Mouse (Mus musculus) MEL (cell line): ENCODE data around the gene Ostc. TPM values are rescaled to one million over a fixed set of nuclear protein-coding genes. Genes with fewer than 3 reads are reported as not detected.

ENCODE experiments used
- DNase-seq: peaks from one replicate; pipeline ENCODE4 v3.0.0; 2011; ENCODE audit warnings: low read depth, low spot score
- H3K27ac ChIP-seq: 2 replicates; pipeline ENCODE4 v1.5.1; 2012; ENCODE audit warnings: low read depth, mild to moderate bottlenecking, control low read depth, low read length, moderate library complexity; ENCODE audit not compliant: control insufficient read depth
- H3K27me3 ChIP-seq, 2 experiments: fragments of 150-350 bp in 1 of 2; sonication (generic) in 1 of 2; 2 replicates each; pipeline ENCODE4 v1.6.1; 2012; ENCODE audit warnings: low read length in 2 of 2, mild to moderate bottlenecking in 2 of 2, improper control_type of control experiment in 1 of 2, moderate library complexity in 1 of 2; ENCODE audit not compliant: insufficient read depth in 2 of 2, control insufficient read depth in 1 of 2
- H3K36me3 ChIP-seq, 2 experiments: 2 replicates each; pipeline ENCODE4 v1.6.1; 2012 to 2014; ENCODE audit warnings: low read length in 2 of 2, improper control_type of control experiment in 1 of 2, inconsistent platforms in 1 of 2, mild to moderate bottlenecking in 1 of 2; ENCODE audit not compliant: insufficient read depth in 2 of 2, control insufficient read depth in 1 of 2
- H3K4me1 ChIP-seq, 2 experiments: fragments of 150-350 bp in 1 of 2; sonication (generic) in 1 of 2; 2 replicates each; pipeline ENCODE4 v1.6.1; 2012; ENCODE audit warnings: low read length in 2 of 2, improper control_type of control experiment in 1 of 2, mild to moderate bottlenecking in 1 of 2; ENCODE audit not compliant: insufficient read depth in 2 of 2, control insufficient read depth in 1 of 2
- H3K4me3 ChIP-seq, 2 experiments: fragments of 150-350 bp in 1 of 2; sonication (generic) in 1 of 2; 2 replicates each; pipeline ENCODE4 v1.5.1; 2012; ENCODE audit warnings: low read depth in 2 of 2, low read length in 2 of 2, mild to moderate bottlenecking in 2 of 2, moderate library complexity in 2 of 2, control low read depth in 1 of 2, improper control_type of control experiment in 1 of 2; ENCODE audit not compliant: control insufficient read depth in 1 of 2, insufficient read depth in 1 of 2
- H3K79me2 ChIP-seq: 2 replicates; pipeline ENCODE4 v1.6.1; 2012; ENCODE audit warnings: mild to moderate bottlenecking, low read length, moderate library complexity; ENCODE audit not compliant: control insufficient read depth, poor library complexity, insufficient read depth
- H3K9ac ChIP-seq: 2 replicates; pipeline ENCODE4 v1.6.1; 2012; ENCODE audit warnings: low read depth, mild to moderate bottlenecking, control low read depth, low read length, moderate library complexity; ENCODE audit not compliant: control insufficient read depth, poor library complexity, severe bottlenecking
- H3K9me3 ChIP-seq: fragments of 150-350 bp; sonication (generic); replicated peaks from 2 replicates; pipeline ENCODE4 v1.6.1; 2012; ENCODE audit warnings: mild to moderate bottlenecking, low read length, improper control_type of control experiment, moderate library complexity; ENCODE audit not compliant: insufficient read depth
- CHD1 ChIP-seq: IDR thresholded peaks from 2 replicates; pipeline ENCODE4 v1.6.1; 2012; ENCODE audit warnings: low read depth, mild to moderate bottlenecking, inconsistent platforms, low read length, improper control_type of control experiment
- CTCF ChIP-seq, 3 experiments: IDR thresholded peaks in 2 of 3; conservative IDR thresholded peaks in 1 of 3; 2 replicates each; pipeline ENCODE4 v1.5.1; 2011 to 2012; ENCODE audit warnings: low read length in 3 of 3, low read depth in 2 of 3, mild to moderate bottlenecking in 2 of 3, improper control_type of control experiment in 1 of 3, inconsistent platforms in 1 of 3, mixed read lengths in 1 of 3, moderate library complexity in 1 of 3; ENCODE audit not compliant: control insufficient read depth in 1 of 3, insufficient read depth in 1 of 3, poor library complexity in 1 of 3, severe bottlenecking in 1 of 3
- ELF1 ChIP-seq: IDR thresholded peaks from 2 replicates; pipeline ENCODE4 v1.6.1; 2014; ENCODE audit warnings: low read depth, mild to moderate bottlenecking, inconsistent platforms, low read length, improper control_type of control experiment, moderate library complexity
- EP300 ChIP-seq, 2 experiments: IDR thresholded peaks; 2 replicates each; pipeline ENCODE4 v1.6.1; 2011; ENCODE audit warnings: improper control_type of control experiment in 2 of 2, low read length in 2 of 2, low read depth in 1 of 2, mild to moderate bottlenecking in 1 of 2
- ETS1 ChIP-seq: IDR thresholded peaks from 2 replicates; pipeline ENCODE4 v1.6.1; 2012; ENCODE audit warnings: low read depth, mild to moderate bottlenecking, inconsistent platforms, low read length, improper control_type of control experiment, moderate library complexity
- GATA1 ChIP-seq: IDR thresholded peaks from 2 replicates; pipeline ENCODE4 v1.6.1; 2011; ENCODE audit warnings: low read depth, low read length, improper control_type of control experiment
- HCFC1 ChIP-seq: IDR thresholded peaks from 2 replicates; pipeline ENCODE4 v1.6.1; 2012; ENCODE audit warnings: low read depth, mild to moderate bottlenecking, inconsistent platforms, low read length, improper control_type of control experiment, moderate library complexity
- KAT2A ChIP-seq: conservative IDR thresholded peaks from 2 replicates; pipeline ENCODE4 v1.6.1; 2012; ENCODE audit warnings: low read depth, low read length, improper control_type of control experiment, inconsistent platforms
- MAFK ChIP-seq: IDR thresholded peaks from 2 replicates; pipeline ENCODE4 v1.6.1; 2011; ENCODE audit warnings: low read depth, mild to moderate bottlenecking, low read length, improper control_type of control experiment, borderline replicate concordance
- MAX ChIP-seq: IDR thresholded peaks from 2 replicates; pipeline ENCODE4 v1.6.1; 2011; ENCODE audit warnings: low read length, improper control_type of control experiment
- MAZ ChIP-seq: IDR thresholded peaks from 2 replicates; pipeline ENCODE4 v1.6.1; 2012; ENCODE audit warnings: low read depth, mild to moderate bottlenecking, inconsistent platforms, low read length, improper control_type of control experiment
- MXI1 ChIP-seq: IDR thresholded peaks from 2 replicates; pipeline ENCODE4 v1.6.1; 2011; ENCODE audit warnings: mild to moderate bottlenecking, low read depth, low read length, improper control_type of control experiment
- MYB ChIP-seq: IDR thresholded peaks from 2 replicates; pipeline ENCODE4 v1.6.1; 2011; ENCODE audit warnings: mild to moderate bottlenecking, low read depth, low read length, improper control_type of control experiment
- MYC ChIP-seq: IDR thresholded peaks from 2 replicates; pipeline ENCODE4 v1.6.1; 2011; ENCODE audit warnings: low read depth, mild to moderate bottlenecking, low read length, improper control_type of control experiment, moderate library complexity
- POLR2AphosphoS5 ChIP-seq: IDR thresholded peaks from 2 replicates; pipeline ENCODE4 v1.6.1; 2012; ENCODE audit warnings: low read depth, borderline replicate concordance, mild to moderate bottlenecking, inconsistent platforms, low read length, moderate library complexity, mixed read lengths
- RCOR1 ChIP-seq: IDR thresholded peaks from 2 replicates; pipeline ENCODE4 v1.6.1; 2012; ENCODE audit warnings: low read depth, mild to moderate bottlenecking, inconsistent platforms, low read length, improper control_type of control experiment
- SIN3A ChIP-seq: IDR thresholded peaks from 2 replicates; pipeline ENCODE4 v1.6.1; 2012; ENCODE audit warnings: low read length, improper control_type of control experiment, inconsistent platforms
- TAL1 ChIP-seq: IDR thresholded peaks from 2 replicates; pipeline ENCODE4 v1.6.1; 2012; ENCODE audit warnings: mild to moderate bottlenecking, inconsistent platforms, low read length, moderate library complexity, mixed read lengths
- USF1 ChIP-seq: IDR thresholded peaks from 2 replicates; pipeline ENCODE4 v1.6.1; 2014; ENCODE audit warnings: low read depth, mild to moderate bottlenecking, inconsistent platforms, low read length, improper control_type of control experiment, moderate library complexity
- USF2 ChIP-seq, 2 experiments: IDR thresholded peaks; 2 replicates each; pipeline ENCODE4 v1.6.1; 2011 to 2012; ENCODE audit warnings: improper control_type of control experiment in 2 of 2, low read length in 2 of 2, borderline replicate concordance in 1 of 2, inconsistent platforms in 1 of 2, low read depth in 1 of 2, mild to moderate bottlenecking in 1 of 2; ENCODE audit not compliant: insufficient read depth in 1 of 2
- ZC3H11A ChIP-seq: IDR thresholded peaks from 2 replicates; pipeline ENCODE4 v1.6.1; 2012; ENCODE audit warnings: low read depth, mild to moderate bottlenecking, inconsistent platforms, low read length, improper control_type of control experiment
- ZMIZ1 ChIP-seq: IDR thresholded peaks from 2 replicates; pipeline ENCODE4 v1.6.1; 2012; ENCODE audit warnings: low read depth, mild to moderate bottlenecking, inconsistent platforms, low read length, improper control_type of control experiment, moderate library complexity
- ZNF384 ChIP-seq: IDR thresholded peaks from 2 replicates; pipeline ENCODE4 v1.6.1; 2012; ENCODE audit warnings: low read depth, mild to moderate bottlenecking, inconsistent platforms, low read length, improper control_type of control experiment
- polyA plus RNA-seq, 2 experiments: library from polyadenylated mRNA; stranded (reverse) in 1 of 2; unstranded in 1 of 2; fragments of >175 nt in 1 of 2; fragments of >200 nt in 1 of 2; gene quantifications; 2 replicates each; pipeline versions ENCODE4 v1.2.1 to v1.2.4; 2012; ENCODE audit warnings: low replicate concordance in 2 of 2, low read depth in 1 of 2; ENCODE audit not compliant: insufficient read length in 2 of 2, insufficient read depth in 1 of 2, missing spikeins in 1 of 2
- total RNA-seq: library from RNA; depleted of rRNA; stranded (reverse); fragments of 300-350 nt; gene quantifications from 2 replicates; pipeline ENCODE4 v1.2.3, GENCODE M21; 2012

The Ostc gene
- total and polyA plus RNA-seq, 3 experiments: 185 to 199 TPM; not detected in 1

DNA sequence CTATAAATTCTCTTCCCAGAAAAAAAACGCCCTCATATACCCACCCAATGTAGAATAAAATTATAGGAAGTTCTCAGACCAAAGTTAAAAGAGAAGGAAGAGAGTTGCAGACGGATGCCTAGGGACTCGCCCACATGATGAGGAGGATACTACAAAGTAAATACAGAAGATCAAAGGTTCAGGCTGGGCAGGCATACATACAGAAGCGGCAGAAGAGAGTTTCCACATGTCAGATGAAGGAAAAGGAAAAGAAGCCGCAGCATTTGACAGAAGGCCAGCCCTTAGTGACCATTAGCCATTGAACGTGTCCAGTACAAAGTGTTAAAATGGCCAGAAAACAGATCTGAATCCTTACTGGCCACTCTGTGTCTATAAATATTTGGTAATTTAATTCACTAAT is 3.6 kb upstream of the Ostc start:
- no peak for TF ChIP-seq POLR2AphosphoS5
- no peak for TF ChIP-seq CTCF (IDR thresholded peaks at IDR 0.05 in 2 of 3, conservative IDR thresholded peaks at IDR 0.05 in 1 of 3; ENCODE audit: control insufficient read depth in 1 of 3, insufficient read depth in 1 of 3, low read depth in 2 of 3, low read length in 3 of 3, poor library complexity in 1 of 3, severe bottlenecking in 1 of 3)
- no peak for TF ChIP-seq MYC
- no peak for TF ChIP-seq HCFC1
- no peak for TF ChIP-seq USF2 (IDR thresholded peaks at IDR 0.05; ENCODE audit: borderline replicate concordance in 1 of 2, insufficient read depth in 1 of 2, low read depth in 1 of 2, low read length in 2 of 2)
- TF ChIP-seq MAFK: no peak
- no peak for TF ChIP-seq ETS1
- TF ChIP-seq MAX: no peak
- TF ChIP-seq MYB: no peak
- no peak for TF ChIP-seq MXI1
- TF ChIP-seq ZNF384: no peak
- no peak for TF ChIP-seq GATA1
- no peak for TF ChIP-seq RCOR1
- TF ChIP-seq ZC3H11A: no peak
- no peak for TF ChIP-seq ELF1
- Histone ChIP-seq H3K9me3 (no peaks in the 10 kb centered on the region), H3K9ac (no peak overlapping the region), H3K4me3 (no peak overlapping the region), H3K27me3 (no peaks in the 10 kb centered on the region), H3K36me3 (peaks cover 0 to 5% of the 10 kb centered on the region in 2 experiments; a peak in 2 of 4 replicates), H3K27ac (no peak overlapping the region), H3K79me2 (peaks cover 12% of the 10 kb centered on the region), H3K4me1 (peaks cover 0 to 6% of the 10 kb centered on the region in 2 experiments; a peak in 3 of 4 replicates)
- DNase-seq: no peak

DNA sequence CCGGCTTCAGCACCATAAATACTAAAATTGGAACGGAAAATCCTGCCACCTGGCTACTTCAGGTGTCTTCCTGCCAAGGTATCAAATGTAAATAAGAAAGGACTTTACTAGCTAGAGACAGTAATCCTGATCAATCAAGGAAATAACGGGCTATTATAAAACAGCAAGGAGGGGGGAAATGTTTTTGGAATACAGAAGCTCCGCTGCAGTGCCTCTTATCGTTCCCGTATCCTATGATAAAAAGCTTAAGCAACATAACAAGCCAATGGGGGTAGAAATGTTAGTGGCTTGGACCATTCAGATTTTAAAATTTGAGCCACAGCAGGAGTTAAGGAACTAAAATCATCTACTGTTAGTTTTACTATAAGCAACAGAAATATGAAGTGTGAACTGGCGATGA is 859 bp upstream of the Ostc start:
- H3K9me3 ChIP-seq: no peaks in the 10 kb centered on the region
- TF ChIP-seq MYC: no peak
- TF ChIP-seq TAL1: no peak
- peak; percentile 31; the same call in 1 of the 2 replicates for TF ChIP-seq MAZ
- TF ChIP-seq GATA1: peak; percentile 75
- no peak; the same call in 1 of the 2 replicates for TF ChIP-seq MXI1
- 0 out of 4 replicates have a peak, but pooled peaks of 1 of the 2 experiments have one; percentile 40 for TF ChIP-seq EP300 (IDR thresholded peaks at IDR 0.05; ENCODE audit: low read depth in 1 of 2, low read length in 2 of 2)
- TF ChIP-seq ZC3H11A: no peak
- TF ChIP-seq KAT2A: no peak
- no peak for TF ChIP-seq USF1
- no peak for TF ChIP-seq ZMIZ1
- no peak for TF ChIP-seq CHD1
- no peak for TF ChIP-seq SIN3A
- peak; percentile 20; the same call in 1 of the 2 replicates for TF ChIP-seq ETS1
- H3K4me1 ChIP-seq: peaks cover 0 to 11% of the 10 kb centered on the region in 2 experiments; a peak in 2 of 4 replicates
- no peaks in the 10 kb centered on the region for H3K27me3 ChIP-seq
- H3K27ac ChIP-seq: peak overlapping the region; percentile 38
- H3K36me3 ChIP-seq: peaks cover 0 to 9% of the 10 kb centered on the region in 2 experiments; a peak in 2 of 4 replicates
- DNase-seq: peak; percentile 53
- H3K79me2 ChIP-seq: peaks cover 26% of the 10 kb centered on the region
- H3K9ac ChIP-seq: peak overlapping the region; percentile 63
- peak overlapping the region; percentile 44 to 57 for H3K4me3 ChIP-seq
